Mouse (Mus musculus): ENCODE data around the gene Crybb3. TPM values are rescaled to one million over a fixed set of nuclear protein-coding genes. Genes with fewer than 3 reads are reported as not detected.

The Crybb3 gene
- total RNA-seq, 2 experiments from 2014 or later = 2.8 to 2.9 TPM

DNA sequence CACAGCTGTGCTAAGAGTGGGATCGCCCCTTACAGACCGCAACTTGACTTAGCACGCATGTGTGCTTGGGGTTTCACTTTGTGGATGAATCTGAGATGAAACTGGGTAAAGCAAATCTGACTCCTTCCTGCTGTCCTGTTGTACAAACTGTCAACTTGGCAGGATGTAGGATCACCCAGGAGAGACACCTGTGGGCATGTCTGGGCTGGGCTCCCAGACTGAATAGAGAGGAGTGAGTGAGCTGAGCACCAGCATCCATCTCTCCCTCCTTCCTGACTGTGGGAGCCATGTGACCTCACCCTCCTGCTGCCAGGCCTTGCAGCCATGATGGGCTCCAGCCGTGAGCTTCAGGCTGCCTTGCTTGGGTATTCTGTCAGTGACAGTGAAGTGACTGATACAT, 24.1 kb upstream of the Crybb3 start:
- intact Hi-C loops (cut with DNase I) = no loop called here
- DNase-seq = no peak

DNA sequence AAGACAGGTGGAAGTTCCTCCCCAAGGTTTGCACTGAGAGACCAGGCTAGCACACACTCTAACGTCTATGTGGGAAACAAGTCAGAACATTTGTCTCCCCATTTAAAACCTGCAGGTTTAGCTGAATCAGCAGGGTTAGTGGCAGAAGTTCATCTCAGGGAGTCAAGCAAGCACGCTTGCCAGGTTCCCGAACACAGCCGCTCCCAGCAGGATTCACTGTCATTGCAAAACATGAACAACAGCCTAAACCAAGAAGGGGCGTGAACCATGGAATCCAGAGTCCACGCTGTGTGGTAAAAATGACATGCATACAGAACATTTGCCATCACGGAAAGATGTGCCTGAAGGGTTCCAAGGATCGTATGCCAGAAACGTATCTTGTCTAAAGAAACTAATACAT, 23.7 kb upstream of the Crybb3 start:
- intact Hi-C loops (cut with DNase I) = no loop called here
- DNase-seq = no peak

DNA sequence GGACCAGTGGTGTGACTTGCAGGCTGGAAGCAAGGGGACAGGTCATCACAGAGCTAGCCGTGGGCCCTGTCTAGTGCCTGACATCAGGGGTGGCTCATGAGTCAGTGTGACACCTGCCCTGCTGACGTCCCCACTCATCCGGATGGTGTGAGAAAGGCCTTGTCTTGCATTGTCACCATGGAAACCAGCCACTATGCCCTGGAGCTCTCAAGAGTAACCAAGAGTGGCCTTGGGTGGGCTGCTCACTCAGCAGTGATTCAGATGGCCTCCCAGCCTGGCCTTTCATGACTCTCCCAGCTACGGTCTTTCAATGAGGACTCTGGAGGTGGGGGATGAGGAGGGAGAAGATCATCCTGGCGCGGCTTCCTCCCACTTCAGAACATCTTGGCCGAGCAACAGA, 21.1 kb upstream of the Crybb3 start:
- no peak for DNase-seq
- intact Hi-C loops (cut with DNase I) = no loop called here

DNA sequence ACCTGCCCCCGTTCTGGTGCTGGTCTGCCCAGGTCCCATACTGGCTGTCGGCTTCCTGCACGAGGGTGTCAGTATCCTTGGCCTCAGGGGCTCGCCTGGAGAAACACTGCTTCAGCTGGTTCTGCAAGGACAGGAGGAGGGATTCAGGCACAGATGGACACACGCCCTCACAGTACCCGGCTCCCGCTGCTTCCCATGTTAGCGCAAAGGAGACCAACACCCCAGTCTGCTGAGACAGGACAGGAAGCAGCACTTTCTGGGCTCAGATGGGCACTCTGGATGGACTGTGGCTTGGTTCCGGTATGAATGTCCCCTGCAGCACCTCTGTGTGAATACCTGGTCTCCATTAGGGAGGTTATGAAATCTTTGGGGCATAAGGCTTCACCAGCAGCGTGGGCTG, 20.1 kb upstream of the Crybb3 start:
- intact Hi-C loops (cut with DNase I) = no loop called here
- DNase-seq = no peak

DNA sequence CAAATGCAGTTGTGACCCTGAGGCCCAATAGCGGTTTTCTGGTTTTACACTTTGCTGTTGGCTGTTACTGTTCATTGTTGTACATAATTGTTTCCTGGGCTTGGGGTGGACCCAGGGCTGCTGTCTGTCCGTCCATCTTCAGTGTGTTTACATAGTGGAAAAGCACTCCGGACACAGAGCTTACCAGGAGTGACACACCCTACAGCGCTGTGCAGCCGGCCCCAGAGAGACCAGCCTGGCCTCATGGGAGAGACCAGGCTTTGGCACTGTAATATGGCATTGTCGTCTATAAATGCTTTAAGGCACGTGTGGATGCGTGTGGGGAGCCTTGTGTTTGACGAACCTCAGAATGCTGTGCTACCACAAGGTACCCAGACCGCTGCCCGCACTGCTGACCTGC, 19.0 kb upstream of the Crybb3 start:
- intact Hi-C loops (cut with DNase I) = no loop called here

DNA sequence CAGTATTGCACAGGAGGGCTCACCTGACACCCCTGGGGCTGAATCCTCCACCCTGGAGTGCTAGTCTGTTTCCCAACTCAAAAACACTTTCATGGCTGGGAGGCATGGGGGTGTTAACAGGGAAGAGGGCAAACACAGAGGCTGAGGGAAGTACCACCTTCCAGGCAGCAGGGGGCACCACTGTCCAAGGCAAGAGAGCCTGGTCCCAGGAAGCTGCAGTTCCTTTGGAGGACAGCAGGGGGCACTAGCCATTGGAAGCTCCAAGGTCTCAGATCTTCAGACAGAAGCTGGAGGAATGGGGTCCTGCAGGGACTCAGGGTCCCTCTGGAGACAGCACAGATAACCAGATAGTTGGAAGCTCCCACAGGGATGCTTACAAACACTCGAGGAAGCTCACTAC, 18.2 kb upstream of the Crybb3 start:
- DNase-seq = peak; percentile 90 to 96
- intact Hi-C loops (cut with DNase I) = loop anchor here (1.0 to 2.0 kb wide), 3 partner anchors 56 to 127 kb away; partner anchors contain the start of gene Tmem211

More for the DNA sequence above, 19.0 kb upstream of the Crybb3 start:
- DNase-seq = no peak

DNA sequence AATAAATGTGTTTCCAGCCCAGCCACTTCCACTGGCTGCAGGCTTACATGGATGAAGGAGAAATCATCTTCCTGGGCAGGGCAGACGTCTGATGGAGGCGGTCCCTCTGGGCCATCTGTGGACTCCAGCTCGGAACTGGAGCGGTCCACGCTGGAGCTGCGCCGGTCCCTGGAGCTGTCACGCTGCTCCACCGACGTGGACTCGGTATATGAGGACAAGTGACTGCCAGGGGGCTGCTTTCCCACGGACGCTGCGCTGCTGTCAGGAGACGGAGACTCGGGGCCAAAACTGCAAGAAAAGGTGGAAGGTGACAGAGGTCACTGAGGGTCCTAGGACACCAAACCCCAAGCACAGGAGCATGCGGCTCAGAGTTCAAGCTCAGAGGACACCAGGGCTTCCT, 16.2 kb upstream of the Crybb3 start:
- intact Hi-C loops (cut with DNase I) = no loop called here

DNA sequence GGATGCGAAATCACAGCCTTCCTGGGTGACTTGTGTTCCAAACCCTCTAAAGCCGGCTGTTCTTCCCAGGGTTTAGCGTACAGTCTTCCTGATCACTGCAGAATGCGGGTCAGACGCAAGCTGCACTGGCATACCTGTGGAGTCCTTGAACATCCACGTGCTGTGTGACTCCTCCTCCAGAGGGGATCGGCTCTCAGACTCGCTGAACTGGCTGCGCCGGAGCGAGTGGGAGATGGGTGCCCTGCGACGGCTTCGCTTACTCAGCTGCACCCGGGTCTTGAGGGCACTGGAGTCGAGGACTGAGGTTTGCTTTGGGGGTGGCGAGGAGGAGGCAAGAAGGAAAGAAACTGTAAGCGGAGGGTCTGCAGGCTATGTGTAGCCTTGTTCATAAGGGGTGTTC, 14.1 kb upstream of the Crybb3 start:
- no peak for DNase-seq
- intact Hi-C loops (cut with DNase I) = no loop called here

More for the DNA sequence above, 16.2 kb upstream of the Crybb3 start:
- DNase-seq = no peak

DNA sequence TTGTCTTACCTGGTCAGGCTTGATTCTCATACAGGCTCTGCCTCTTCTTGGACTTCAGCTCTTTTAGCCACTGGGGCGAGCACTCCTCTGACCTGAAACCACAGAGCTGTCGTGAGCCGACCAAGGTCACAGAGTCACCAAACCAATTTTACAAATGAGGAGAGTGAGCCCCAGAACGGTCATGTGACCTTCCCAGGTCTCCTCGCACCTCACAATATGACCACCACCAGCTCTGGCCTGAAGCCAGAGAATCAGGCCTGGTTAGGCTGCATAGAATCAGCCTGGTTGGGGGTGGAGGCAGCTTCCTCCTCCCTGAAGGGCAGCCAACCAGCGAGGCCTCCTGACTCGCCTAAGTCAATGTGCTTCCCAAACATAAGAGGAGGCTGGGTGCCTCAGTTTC, 11.0 kb upstream of the Crybb3 start:
- intact Hi-C loops (cut with DNase I) = no loop called here
- no peak for DNase-seq

DNA sequence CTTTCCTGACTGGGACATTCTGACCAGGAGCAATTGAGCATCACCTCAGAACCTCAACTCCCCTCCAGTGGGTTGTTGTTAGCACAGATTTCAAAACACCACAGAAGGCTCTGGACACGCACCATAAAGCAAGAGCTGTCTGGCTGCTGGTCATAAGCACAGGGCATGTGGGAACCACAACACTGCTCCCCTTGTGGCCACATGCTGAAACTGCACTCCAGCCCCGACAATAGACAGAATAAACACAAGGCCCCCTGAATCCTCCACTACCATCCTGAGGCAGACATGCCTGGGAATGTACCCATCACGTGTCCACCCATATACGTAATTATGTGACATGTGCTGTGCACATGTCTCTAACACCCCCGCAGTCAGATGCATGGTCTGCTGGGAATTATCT, 9.8 kb upstream of the Crybb3 start:
- intact Hi-C loops (cut with DNase I) = no loop called here
- DNase-seq = peak; percentile 51 to 67

DNA sequence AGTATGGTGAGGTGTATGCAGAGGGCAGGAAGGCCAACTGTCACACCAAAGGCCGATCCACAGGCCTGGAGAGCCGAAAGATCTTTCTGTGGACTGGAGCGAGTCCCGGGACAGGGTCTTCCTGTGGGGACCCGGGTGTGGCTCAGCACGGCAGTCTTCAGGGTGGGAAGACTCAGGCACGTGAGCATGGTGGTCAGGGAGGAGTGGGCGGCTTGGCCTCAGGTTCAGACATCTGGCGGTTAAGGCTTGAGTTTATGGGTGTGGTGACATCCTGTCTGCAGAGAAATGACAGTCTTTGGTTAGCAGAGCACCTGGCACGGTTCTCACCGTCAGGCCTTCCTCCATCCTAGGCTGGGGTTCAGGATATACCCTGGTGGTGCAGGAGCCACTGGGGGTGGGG, 9.4 kb upstream of the Crybb3 start:
- no peak for DNase-seq
- intact Hi-C loops (cut with DNase I) = no loop called here

DNA sequence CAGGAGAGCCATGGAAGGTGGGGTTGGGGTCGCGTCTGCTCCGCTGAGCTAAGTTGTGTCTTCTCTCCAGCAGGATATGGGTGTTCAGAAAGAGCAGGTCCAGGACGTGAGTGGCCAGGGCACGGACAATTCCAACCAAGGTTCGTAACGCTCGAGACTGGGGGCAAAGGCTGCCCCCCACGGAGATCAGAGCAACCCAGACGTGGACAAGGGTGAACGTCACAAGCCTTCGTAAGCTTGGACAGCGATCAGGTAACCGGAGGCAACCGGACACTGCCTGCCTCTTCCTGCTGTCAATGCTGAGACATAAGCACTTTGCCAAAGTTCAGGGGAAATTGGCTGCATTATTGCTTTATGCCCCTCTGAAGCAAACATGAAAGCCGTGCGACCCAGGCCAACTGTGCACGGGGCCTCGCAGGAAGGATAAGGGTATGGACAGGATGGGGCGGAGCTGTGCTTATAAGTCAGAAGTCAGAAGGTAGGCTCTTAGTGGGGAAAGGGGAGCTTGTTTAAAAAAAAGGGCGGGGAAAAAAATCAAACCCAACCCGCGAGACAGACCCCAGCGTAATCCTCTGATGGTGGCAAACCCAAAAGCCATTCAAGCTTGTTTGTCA, 8.8 kb upstream of the Crybb3 start:
- intact Hi-C loops (cut with DNase I) = no loop called here
- no peak for DNase-seq

DNA sequence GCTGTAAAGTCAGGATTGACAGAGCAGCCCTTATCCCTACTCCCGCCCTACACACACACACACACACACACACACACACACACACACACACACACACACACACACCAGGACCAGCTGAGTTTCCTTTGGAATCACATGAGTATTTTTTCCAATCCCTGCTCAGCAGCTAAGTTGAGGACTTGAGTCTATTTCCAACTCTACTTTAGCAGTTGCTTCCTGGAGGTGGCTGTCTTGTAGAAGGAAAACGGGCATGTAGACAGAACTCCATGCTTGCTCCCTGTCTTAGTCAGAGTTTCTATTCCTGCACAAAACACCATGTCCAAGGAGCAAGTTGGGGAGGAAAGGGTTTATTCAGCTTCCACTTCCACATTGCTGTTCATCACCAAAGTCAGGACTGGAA, 6.1 kb upstream of the Crybb3 start:
- DNase-seq = no peak
- intact Hi-C loops (cut with DNase I) = no loop called here

DNA sequence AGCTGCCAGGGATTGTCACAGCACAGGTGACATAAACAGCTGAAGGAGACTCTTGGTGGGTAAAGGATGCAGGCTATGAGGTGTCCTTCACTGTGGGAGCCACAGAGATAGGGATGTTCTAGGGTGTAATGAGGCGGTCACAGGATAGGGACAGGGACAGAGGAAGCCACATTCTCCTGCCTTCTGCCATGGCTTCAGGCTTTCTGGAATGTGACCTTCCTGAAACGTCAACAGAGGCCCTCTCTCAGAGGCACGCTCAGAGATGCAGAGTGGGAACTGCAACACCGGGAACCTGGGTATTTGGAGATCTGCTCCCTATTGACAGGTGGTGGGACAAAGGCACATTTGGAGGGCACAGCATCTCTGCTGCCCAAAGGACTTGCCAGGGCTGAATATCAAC, 5.6 kb upstream of the Crybb3 start:
- intact Hi-C loops (cut with DNase I) = no loop called here

DNA sequence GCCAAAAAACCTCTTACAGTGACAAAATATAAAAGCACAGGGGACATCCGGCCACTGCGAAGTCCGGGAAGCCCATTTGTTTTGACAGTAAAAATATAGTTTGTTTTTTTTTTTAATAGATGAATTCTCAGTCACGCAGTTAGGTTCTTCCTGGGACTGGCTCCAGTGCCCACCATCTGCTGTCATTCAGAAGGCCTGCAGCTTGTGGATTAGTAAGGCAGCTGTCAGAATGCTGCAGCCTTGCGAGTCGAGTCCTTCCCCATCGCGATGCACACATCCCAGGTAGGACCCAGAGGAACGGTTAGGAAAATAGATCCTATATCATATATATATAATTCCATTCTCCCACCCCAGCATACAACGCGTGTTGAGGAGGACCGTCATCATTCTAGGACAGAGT, 5.1 kb upstream of the Crybb3 start:
- intact Hi-C loops (cut with DNase I) = no loop called here
- DNase-seq = no peak

More for the DNA sequence above, 5.6 kb upstream of the Crybb3 start:
- no peak for DNase-seq

DNA sequence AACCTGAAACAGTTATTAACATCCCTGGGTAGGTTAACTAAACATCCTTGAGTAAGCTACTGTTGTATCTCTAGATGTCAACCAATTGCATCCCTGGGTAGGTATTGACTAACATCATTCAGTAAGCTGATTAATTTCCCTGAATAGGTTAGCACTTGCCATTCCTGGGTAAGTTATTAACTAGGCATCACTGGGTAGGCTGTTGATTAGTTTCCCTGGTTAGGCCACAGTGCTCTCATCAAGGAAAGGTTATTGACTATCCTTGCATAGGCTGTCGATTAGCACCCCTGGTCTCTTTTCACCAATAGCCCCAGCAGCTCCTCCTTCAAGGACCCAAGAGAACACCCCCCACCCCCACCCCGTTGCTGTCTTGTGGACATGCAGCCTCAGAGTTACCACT, 4.5 kb upstream of the Crybb3 start:
- intact Hi-C loops (cut with DNase I) = no loop called here
- no peak for DNase-seq

DNA sequence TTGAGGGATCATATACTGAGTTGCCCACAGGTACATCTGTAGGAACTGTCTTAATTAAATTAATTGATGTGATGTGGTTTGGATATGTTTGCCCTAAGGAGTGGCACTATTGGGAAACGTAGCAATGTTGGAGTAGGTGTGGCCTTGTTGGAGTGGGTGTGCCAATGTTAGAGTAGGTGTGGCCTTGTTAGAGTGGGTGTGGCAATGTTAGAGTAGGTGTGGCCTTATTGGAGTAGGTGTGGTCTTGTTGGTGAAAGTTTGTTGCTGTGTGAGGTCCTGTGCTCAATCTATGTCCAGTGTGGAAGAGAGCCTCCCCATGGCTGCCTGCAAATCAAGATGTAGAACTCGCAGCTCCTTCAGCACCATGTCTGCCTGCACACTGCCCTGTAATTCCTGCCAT, 2.9 kb upstream of the Crybb3 start:
- DNase-seq = no peak
- intact Hi-C loops (cut with DNase I) = no loop called here

DNA sequence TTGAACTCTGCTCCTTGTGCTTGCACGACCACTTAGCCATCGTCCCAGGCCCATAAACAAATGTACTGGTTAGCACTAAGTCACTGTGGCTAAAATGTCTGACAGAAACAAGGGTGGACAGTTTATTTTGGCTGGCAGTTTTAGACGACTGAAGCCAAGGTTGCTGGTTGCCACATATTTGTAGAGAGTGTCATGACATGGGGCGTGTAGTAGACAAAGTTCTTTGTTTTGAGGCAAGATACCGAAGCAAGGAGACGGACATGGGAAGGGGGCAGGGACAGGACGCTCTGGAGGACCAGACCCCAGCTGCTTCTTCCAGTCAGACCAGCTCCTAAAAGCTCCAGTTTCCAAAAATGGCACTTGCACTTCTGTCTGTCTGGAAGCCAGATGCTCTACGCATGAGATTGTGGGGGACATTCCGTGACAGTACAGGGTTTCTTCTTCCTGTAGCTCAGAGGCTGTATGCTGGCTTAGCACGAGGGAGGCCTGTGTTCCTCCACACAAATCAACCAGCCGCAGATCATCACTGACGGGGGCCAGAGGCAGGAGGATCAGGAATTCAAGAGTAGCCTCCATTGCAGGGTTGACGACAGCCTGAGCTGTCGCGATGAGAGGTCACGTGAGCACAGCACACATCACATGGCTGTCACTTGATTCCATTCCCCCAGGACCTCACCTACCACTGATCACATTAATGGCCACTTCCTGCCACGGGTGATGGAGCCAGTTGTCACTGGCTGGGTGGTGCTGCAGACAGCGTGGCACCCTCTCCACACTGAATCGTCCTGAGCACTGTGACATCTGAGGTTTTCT, 1.2 kb upstream of the Crybb3 start:
- peak in 1 of 2 experiments; percentile 34 for DNase-seq
- intact Hi-C loops (cut with DNase I) = no loop called here

DNA sequence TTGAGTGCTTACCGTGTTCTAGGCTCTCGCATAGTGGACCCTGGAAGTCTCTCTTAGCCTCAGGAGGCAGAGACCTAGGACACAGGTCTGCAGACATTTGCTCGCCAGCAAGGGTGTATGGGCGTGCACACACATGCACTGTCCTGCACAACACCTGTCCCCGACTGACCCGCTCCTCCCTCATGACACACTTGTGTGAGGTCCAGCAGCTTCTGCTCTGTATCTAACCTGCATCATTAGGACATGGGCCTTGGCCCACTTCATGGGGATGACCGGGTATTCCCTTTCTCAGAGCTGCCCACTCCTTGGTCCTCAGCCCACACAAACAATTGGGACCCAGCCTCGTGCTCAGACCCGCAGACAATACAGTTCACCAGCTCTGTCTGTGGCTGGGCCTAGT, 364 bp downstream of the Crybb3 start:
- intact Hi-C loops (cut with DNase I) = no loop called here
- DNase-seq = no peak

DNA sequence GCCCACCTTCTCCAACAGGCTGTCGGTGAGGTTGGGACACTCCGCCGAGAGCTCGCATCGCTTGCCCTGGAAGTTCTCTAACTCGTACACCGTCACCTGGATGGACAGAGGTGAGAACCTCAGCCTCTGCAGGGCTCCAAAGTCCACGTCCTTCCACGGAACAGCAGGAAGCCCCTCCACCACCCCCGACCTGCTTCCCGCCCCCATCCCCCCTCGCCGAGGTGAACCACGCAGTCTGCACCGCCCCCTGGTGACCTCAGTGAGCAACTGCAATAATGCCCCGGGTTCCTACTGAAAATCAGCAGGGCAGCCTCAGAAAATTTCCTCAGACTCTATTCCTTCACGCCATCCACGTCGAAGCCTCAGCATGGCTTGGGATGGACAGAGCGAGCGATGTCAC, 1.6 kb downstream of the Crybb3 start:
- intact Hi-C loops (cut with DNase I) = no loop called here
- DNase-seq = peak; percentile 40 to 63

DNA sequence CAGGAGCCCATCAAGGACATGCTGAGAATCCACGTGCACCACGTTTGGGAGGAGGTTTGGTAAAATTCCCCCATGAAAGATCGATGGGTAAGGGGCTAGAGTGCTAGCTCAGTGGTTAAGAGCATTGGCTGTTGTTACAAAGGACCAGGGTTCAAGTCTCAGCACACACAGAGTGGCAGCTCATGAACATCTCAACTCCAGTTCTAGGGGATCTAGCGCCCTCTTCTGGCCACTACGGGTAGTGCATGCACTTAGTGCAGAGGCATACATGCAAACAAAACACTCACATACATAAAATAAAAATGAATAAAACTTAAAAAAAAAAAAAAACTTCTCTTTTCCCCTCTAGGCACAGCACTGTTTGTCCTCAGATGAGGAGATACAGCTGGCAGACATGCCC, 2.7 kb downstream of the Crybb3 start:
- intact Hi-C loops (cut with DNase I) = no loop called here
- DNase-seq = no peak

DNA sequence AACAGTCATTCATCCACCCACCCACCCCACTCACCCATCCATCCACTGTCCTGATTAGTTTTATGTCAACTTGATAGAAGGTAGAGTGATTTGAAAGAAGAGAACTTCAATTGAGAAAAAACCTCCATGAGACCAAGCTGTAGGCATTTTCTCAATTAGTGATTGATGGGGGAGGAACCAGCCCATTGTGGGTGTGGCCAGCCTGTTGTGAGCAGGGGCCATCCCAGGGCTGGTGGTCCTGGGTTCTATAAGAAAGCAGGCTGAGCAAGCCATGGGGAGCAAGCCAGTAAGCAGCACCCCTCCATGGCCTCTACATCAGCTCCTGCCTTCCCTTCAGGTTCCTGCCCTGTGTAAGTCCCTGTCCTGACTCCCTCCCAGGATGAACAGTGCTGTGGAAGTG, 11.4 kb downstream of the Crybb3 start, which contains the start of gene Crybb2:
Gene Crybb2 (minus strand): TSS at position 101 of the 400 bp plus-strand sequence.
- intact Hi-C loops (cut with DNase I) = no loop called here
- no peak for DNase-seq

Measured in heart, postnatal 14 days (tissue).